Mouse (Mus musculus): Measurements from ENCODE around the gene Srrt. TPM values are rescaled to one million over a fixed set of nuclear protein-coding genes. Genes with fewer than 3 reads are reported as not detected.

The Srrt gene
- polyA plus RNA-seq, 1 experiment from 2014 or later: 141 TPM

DNA sequence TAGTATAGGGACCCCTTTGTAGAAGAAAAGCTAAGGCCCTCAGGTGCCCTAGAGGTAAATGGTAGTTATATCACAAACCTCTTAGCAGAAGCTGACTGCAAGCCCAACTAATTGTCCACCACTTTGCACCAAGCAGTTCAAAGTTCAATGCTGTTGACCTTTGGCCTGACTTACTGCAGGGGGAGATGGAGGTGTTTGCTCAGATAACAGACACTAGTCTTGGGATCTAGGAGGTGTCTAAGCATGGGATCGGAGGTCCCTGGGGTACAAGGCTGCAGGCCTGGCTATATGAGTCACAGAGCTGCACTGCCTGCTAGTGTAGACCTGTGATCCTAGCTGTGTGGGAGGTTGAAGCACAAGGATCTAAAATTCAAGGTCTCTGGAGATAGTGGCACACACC is 11.1 kb upstream of the Srrt start:
- Histone ChIP-seq H3K36me3 (ENCODE audit: insufficient read depth) (peaks cover 16% of the 10 kb centered on the region; the same call in 1 of the 2 replicates), H3K4me1 (ENCODE audit: insufficient read depth) (peaks cover 13% of the 10 kb centered on the region), H3K4me3 (ENCODE audit: low read depth, low read length) (no peak overlapping the region), H3K9me3 (ENCODE audit: low read depth, low read length) (no peaks in the 10 kb centered on the region), H3K9ac (no peak overlapping the region), H3K27ac (ENCODE audit: low read depth) (no peak overlapping the region), H3K27me3 (ENCODE audit: insufficient read depth, low read length) (no peaks in the 10 kb centered on the region), H3K4me2 (no peak overlapping the region)
- ATAC-seq (ENCODE audit: insufficient read depth) (no peak), DNase-seq (no peak)
- 54% methylated on average over 1 of the region's 1 CpGs for WGBS
- TF ChIP-seq CTCF (IDR thresholded peaks at IDR 0.05; ENCODE audit: low read depth): no peak

DNA sequence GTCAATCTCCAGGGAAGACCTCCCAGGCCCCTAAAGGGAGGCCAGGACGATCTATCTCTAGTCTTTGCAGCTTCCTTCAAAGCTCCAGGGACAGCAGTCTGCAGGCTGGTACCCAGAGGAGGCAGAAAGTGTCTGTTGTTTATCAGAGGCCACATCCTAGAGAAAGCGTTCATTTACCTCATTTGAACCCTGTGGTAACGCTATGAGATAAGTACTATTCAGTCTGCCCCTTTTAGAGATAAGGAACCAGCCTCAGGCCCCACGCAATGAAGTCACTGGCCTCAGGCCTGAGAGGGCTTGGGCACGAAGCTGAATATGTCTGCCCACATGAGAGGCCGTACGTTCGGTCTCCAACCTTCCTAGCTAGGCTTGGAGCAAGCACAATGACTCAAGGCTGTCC is 9.9 kb upstream of the Srrt start:
- no peak for DNase-seq
- H3K27ac ChIP-seq (ENCODE audit: low read depth): no peak overlapping the region
- peaks cover 15% of the 10 kb centered on the region; the same call in 1 of the 2 replicates for H3K36me3 ChIP-seq (ENCODE audit: insufficient read depth)

DNA sequence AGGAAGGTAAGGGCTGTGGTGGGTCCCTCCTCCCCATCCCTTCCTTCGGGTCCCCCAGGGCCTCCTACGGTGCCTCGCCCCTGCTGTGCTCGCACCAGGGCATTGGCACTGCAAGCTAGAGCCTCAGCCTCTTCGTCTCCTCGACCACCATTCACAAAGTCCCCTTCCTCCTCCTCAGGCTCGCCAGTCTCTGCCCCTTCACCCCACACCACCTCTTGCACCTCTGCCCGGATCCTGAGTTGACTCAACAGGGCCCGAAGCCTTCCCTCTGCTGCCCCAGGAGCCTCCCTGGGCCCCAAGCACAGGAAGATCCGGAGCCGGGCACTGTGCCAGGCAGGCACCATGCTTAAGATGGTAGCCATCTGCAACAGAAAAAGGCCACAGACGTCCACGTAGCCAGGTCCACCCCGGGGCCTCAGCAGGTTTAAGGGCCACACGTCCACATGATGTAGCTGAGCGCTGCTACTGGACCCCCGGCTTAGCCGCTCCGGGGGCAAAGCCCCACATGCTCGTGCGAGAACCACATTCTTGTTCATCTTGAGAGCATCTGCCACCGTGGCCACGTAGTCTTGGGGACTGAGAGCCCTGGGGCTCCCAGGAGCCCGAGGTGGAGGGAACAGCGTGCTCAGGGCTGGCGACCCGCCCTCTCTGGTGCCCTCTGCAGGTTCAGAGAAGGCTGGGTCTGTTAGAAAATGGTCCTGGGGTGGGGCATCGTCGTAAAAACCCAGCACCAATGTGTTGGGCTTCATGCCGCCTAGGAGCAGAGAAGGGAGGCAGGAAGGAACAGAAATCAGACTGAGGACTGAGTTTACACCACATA is 7.8 kb upstream of the Srrt start:
- Histone ChIP-seq H3K9me3 (ENCODE audit: low read depth, low read length) (no peaks in the 10 kb centered on the region), H3K27me3 (ENCODE audit: insufficient read depth, low read length) (no peaks in the 10 kb centered on the region), H3K4me3 (ENCODE audit: low read depth, low read length) (peak overlapping the region; percentile 83; the same call in 1 of the 2 replicates), H3K4me1 (ENCODE audit: insufficient read depth) (peaks cover 24% of the 10 kb centered on the region), H3K4me2 (peak overlapping the region; percentile 93), H3K27ac (ENCODE audit: low read depth) (peak overlapping the region; percentile 98), H3K9ac (peak overlapping the region; percentile 95), H3K36me3 (ENCODE audit: insufficient read depth) (peaks cover 31% of the 10 kb centered on the region)
- ATAC-seq (ENCODE audit: insufficient read depth) (0 out of 2 replicates have a peak, but pooled peaks have one; percentile 4), DNase-seq (peak; percentile 66)
- peak; percentile 57 for TF ChIP-seq CTCF (IDR thresholded peaks at IDR 0.05; ENCODE audit: low read depth)
- WGBS: 31% methylated on average over 30 of the region's 30 CpGs

More for the DNA sequence above, 9.9 kb upstream of the Srrt start:
- no peak for TF ChIP-seq CTCF (IDR thresholded peaks at IDR 0.05; ENCODE audit: low read depth)
- peaks cover 19% of the 10 kb centered on the region for H3K4me1 ChIP-seq (ENCODE audit: insufficient read depth)
- no peak overlapping the region for H3K9ac ChIP-seq
- H3K4me3 ChIP-seq (ENCODE audit: low read depth, low read length): no peak overlapping the region
- H3K4me2 ChIP-seq: no peak overlapping the region
- 76% methylated on average over 8 of the region's 8 CpGs for WGBS
- no peak for ATAC-seq (ENCODE audit: insufficient read depth)
- H3K9me3 ChIP-seq (ENCODE audit: low read depth, low read length): no peaks in the 10 kb centered on the region
- H3K27me3 ChIP-seq (ENCODE audit: insufficient read depth, low read length): no peaks in the 10 kb centered on the region

DNA sequence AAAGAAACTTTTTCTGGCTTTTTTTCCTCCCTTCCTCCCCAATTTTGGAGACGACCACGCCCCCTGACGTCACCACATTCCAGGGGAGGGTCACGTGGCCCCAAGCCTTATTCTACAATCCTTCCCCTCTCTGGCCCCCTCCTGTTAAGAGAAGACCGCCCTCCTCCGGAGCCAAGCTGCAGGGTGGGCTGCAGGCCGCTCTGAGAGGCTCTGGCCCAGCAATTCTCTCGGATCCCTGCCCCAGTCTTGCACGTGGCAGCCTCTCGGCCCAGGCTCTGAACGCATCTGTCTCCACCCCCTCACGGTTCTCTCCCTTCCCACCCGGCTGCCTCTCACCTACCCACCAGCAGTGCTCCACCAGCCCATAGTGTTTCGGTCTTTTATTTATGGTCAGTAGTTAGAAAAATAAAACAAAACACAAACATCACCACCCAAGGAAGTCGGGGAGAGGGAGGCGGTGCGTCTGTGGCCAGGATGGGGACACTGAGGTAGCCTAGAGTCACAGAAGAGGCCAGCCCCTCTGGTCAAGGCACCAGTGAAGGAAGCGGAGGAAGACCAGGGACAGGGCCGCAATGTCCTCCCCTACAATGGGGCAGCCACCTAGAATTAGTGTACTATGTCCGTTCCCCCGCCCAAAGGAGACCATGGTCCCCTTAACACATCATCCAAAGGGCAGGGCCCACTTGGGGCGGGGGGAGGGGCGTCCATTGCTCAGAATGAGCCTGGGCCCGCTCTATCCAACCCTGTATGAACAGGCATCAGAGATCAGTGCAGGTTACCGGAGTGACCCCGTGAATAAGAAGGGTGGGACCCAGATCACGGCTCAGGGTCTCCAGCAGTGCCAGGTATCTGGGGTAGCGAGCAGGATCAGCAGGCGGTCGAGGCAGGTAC is 7.0 kb upstream of the Srrt start, which contains the start of gene Trip6:
Gene Trip6, minus strand, starts transcription at position 212 of the 891 bp plus-strand sequence.
- ATAC-seq (ENCODE audit: insufficient read depth) (peak; percentile 96), DNase-seq (peak; percentile 100)
- peak within 1 kb of the TSS; percentile 95 for H3K9ac ChIP-seq
- peak within 1 kb of the TSS; percentile 93 for H3K4me2 ChIP-seq
- no peaks in the 10 kb centered on the region for H3K9me3 ChIP-seq (ENCODE audit: low read depth, low read length)
- 13% methylated on average over 30 of the region's 30 CpGs for WGBS
- peak; percentile 49; the same call in 1 of the 2 replicates for TF ChIP-seq CTCF (IDR thresholded peaks at IDR 0.05; ENCODE audit: low read depth)
- no peaks in the 10 kb centered on the region for H3K27me3 ChIP-seq (ENCODE audit: insufficient read depth, low read length)
- peak within 1 kb of the TSS; percentile 98 for H3K27ac ChIP-seq (ENCODE audit: low read depth)
- peaks cover 36% of the 10 kb centered on the region for H3K36me3 ChIP-seq (ENCODE audit: insufficient read depth)
- H3K4me3 ChIP-seq (ENCODE audit: low read depth, low read length): peak within 1 kb of the TSS; percentile 83
- peaks cover 24% of the 10 kb centered on the region for H3K4me1 ChIP-seq (ENCODE audit: insufficient read depth)

DNA sequence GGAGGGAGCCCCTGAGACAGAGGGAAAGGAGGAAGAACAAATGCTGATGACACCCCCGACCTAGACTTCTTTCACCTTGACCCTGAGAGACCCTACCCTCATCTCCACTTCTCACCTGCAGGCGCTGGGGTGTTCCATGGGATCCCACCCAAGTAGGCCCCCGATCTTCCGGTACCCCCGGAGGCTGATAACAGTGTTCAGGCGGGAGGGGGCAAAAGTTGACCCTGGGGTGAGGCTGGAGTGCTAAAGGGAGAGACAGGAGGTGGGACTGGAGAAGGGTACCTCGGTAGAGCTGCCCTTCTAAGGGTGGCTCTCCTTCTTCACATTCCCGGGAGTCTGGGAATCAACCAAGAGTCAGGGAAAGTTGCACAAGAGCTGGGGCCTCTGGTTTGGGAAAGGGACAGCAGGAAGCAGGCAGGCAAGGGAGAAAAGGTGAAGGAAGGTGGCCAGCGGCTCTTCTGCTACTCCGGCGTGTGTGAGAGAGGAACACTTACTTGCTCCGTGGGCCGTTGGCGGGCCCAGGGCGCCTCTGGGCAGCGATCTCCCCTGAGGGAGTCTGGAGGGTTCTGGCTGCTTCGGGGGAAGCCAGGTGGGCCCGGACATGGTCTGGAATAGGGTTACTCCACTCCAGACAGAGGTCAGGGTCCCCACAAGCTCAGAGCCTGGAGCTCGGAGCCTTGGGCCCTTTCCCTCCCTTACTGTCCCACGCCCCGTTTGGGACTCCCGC is 6.2 kb upstream of the Srrt start:
- peak overlapping the region; percentile 93 for H3K4me2 ChIP-seq
- whole genome bisulfite sequencing: under 1% methylated on average over 22 of the region's 22 CpGs
- H3K9me3 ChIP-seq (ENCODE audit: low read depth, low read length): no peaks in the 10 kb centered on the region
- peak overlapping the region; percentile 83 for H3K4me3 ChIP-seq (ENCODE audit: low read depth, low read length)
- peak; percentile 46 for DNase-seq
- peaks cover 42% of the 10 kb centered on the region for H3K36me3 ChIP-seq (ENCODE audit: insufficient read depth)
- H3K4me1 ChIP-seq (ENCODE audit: insufficient read depth): peaks cover 24% of the 10 kb centered on the region
- 0 out of 2 replicates have a peak, but pooled peaks have one; percentile 2 for TF ChIP-seq CTCF (IDR thresholded peaks at IDR 0.05; ENCODE audit: low read depth)
- H3K27ac ChIP-seq (ENCODE audit: low read depth): peak overlapping the region; percentile 98
- ATAC-seq (ENCODE audit: insufficient read depth): peak; percentile 72
- H3K9ac ChIP-seq: peak overlapping the region; percentile 95
- H3K27me3 ChIP-seq (ENCODE audit: insufficient read depth, low read length): no peaks in the 10 kb centered on the region

DNA sequence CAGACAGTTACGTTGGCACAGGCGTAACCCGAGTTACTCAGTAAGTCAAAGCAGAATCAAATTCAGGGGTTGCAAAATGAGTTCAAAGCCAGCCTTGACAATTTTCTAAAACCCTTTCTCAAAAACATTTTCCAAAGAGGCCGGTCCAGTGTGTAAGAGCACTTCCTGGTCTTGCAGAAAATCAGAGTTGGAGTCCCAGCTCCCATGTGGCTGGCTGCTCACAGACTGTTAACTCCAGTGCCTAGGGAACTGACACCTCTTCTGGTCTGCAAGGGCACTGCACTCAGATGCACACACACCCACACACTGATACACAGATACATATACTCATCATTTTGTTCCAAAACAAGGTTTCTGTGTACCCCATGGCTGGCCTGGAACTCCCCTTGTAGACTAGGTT is 882 bp upstream of the Srrt start:
- WGBS: 94% methylated on average over 4 of the region's 4 CpGs
- Histone ChIP-seq H3K4me3 (ENCODE audit: low read depth, low read length) (peak overlapping the region; percentile 94), H3K27me3 (ENCODE audit: insufficient read depth, low read length) (no peaks in the 10 kb centered on the region), H3K27ac (ENCODE audit: low read depth) (peak overlapping the region; percentile 95), H3K4me1 (ENCODE audit: insufficient read depth) (peaks cover 28% of the 10 kb centered on the region), H3K9ac (peak overlapping the region; percentile 97; the same call in 1 of the 2 replicates), H3K9me3 (ENCODE audit: low read depth, low read length) (no peaks in the 10 kb centered on the region), H3K4me2 (peak overlapping the region; percentile 81), H3K36me3 (ENCODE audit: insufficient read depth) (peaks cover 65% of the 10 kb centered on the region)
- TF ChIP-seq CTCF (IDR thresholded peaks at IDR 0.05; ENCODE audit: low read depth): peak; percentile 19; the same call in 1 of the 2 replicates
- peak; percentile 15 for DNase-seq
- no peak for ATAC-seq (ENCODE audit: insufficient read depth)
